Mouse (Mus musculus): Measurements from ENCODE around the gene Olfml1. TPM values are rescaled to one million over a fixed set of nuclear protein-coding genes. Genes with fewer than 3 reads are reported as not detected.

The Olfml1 gene
- polyA plus RNA-seq (2017; shearing (Covaris generic)): not detected

GRCm38 (mm10) chr7:107567261-107567671, at the start of gene Olfml1:
Olfml1 (plus strand) TSS chr7:107567446.

DNA sequence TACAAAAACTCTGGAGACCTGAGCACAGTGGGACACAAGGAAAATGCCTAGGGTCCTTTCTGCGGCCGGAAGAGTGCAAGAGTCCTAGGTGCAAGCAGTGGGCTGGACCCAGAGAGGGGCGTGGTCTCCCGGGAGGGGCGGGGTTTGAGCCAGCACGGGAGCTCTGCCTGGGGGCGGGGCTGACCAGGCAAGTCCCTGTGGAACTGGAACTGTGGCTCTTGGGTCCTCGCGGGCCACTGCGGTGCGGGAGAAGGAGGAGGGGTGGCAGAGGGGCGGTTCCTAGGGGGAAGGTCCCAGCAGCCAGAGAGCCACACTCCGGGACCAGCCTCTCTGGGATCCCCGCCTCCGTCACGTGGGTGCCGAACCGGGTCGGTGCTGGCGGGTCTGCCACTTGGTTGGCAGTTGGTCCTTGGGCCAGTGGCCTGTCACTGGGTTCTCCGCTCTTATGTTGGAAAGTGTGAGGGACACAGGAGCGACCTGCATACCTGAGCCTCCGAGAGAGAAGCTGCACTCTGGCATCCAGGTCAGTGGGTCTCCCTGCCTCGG, 27.7 kb downstream of the Olfml1 start, which contains the start of gene Ppfibp2:
TSS of gene Ppfibp2 (plus strand) at position 351 of the 546 bp plus-strand sequence.

DNA sequence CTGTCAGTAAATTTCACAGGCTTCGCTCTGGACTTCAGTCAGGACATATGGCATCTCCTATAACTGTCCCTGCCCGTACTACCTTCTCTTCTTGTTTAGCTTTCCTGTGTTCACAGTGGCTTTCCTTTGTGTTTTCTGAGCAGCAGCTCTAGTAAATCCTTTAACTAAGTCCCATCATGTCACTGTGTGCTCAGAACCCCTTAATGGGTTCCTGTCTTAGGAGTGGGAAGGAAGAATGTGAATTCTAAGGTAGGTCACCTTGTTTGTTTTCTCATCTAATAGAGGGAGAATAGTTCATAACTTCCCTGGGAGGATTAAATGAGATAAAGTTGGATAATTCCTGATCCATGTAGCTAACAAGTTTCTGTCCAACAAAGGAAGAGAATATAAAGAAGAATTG, 57.8 kb downstream of the Olfml1 start, which contains the start of gene 5330417H12Rik:
TSS of gene 5330417H12Rik (minus strand) at position 101 of the 400 bp plus-strand sequence.

Other genes starting within 250 kb of the Olfml1 start
- under 1 TPM in 1 of 2 experiments, not detected in 1; 0.19 TPM for gene Syt9, start 196.7 kb upstream of the Olfml1 start, polyA plus RNA-seq (2017; shearing (Covaris generic))
- 1 to 10 TPM; 2.2 to 4.4 TPM for gene Ppfibp2, start 27.8 kb downstream of the Olfml1 start, polyA plus RNA-seq (2017; shearing (Covaris generic))
- gene 5330417H12Rik, start 57.7 kb downstream of the Olfml1 start, polyA plus RNA-seq (2017; shearing (Covaris generic)): not detected
- under 1 TPM; 0.31 to 0.56 TPM for gene Cyb5r2, start 190.6 kb downstream of the Olfml1 start, polyA plus RNA-seq (2017; shearing (Covaris generic))
- not detected for gene Ovch2, start 233.8 kb downstream of the Olfml1 start, polyA plus RNA-seq (2017; shearing (Covaris generic))
- not detected for gene Olfr467, start 244.8 kb downstream of the Olfml1 start, polyA plus RNA-seq (2017; shearing (Covaris generic))